Mouse (Mus musculus) neural tube, embryonic 15.5 days (tissue): ENCODE measurements around the gene Clcnkb. TPM values are rescaled to one million over a fixed set of nuclear protein-coding genes. Genes with fewer than 3 reads are reported as not detected.

Experiments used
- ATAC-seq: fragments of 200-750 bp; cut with Nextera tagmentation; 2 replicates; pipeline ENCODE4 v1.8.0; 2017; ENCODE audit warnings: mild to moderate bottlenecking, moderate TSS enrichment, moderate library complexity; ENCODE audit not compliant: low FRiP score
- H3K27ac ChIP-seq: fragments of 300-500 bp; sonication (generic); replicated peaks from 2 replicates; pipeline ENCODE4 v1.5.1; 2015; ENCODE audit warnings: mild to moderate bottlenecking, inconsistent platforms
- H3K27me3 ChIP-seq: fragments of 300-500 bp; sonication (generic); replicated peaks from 2 replicates; pipeline ENCODE4 v1.6.1; 2015; ENCODE audit warnings: inconsistent platforms
- H3K36me3 ChIP-seq: fragments of 300-500 bp; sonication (generic); 2 replicates; pipeline ENCODE4 v1.6.1; 2015; ENCODE audit warnings: inconsistent platforms
- H3K4me1 ChIP-seq: fragments of 300-500 bp; sonication (generic); 2 replicates; pipeline ENCODE4 v1.6.1; 2015; ENCODE audit warnings: inconsistent platforms
- H3K4me2 ChIP-seq: fragments of 300-500 bp; sonication (generic); 2 replicates; pipeline ENCODE4 v1.6.1; 2015; ENCODE audit warnings: inconsistent platforms, mild to moderate bottlenecking, moderate library complexity
- H3K4me3 ChIP-seq: fragments of 300-500 bp; sonication (generic); replicated peaks from 2 replicates; pipeline ENCODE4 v1.5.1; 2015; ENCODE audit warnings: mild to moderate bottlenecking, inconsistent platforms
- H3K9ac ChIP-seq: fragments of 300-500 bp; sonication (generic); replicated peaks from 2 replicates; pipeline ENCODE4 v1.6.1; 2015; ENCODE audit warnings: mild to moderate bottlenecking, inconsistent platforms
- H3K9me3 ChIP-seq: fragments of 300-500 bp; sonication (generic); replicated peaks from 2 replicates; pipeline ENCODE4 v1.6.1; 2016; ENCODE audit warnings: inconsistent platforms
- WGBS: fragments of 180-500 bp; shearing (Covaris S2); methylation state at CpG from one replicate; pipeline ENCODE4 v1.1.7; 2015; ENCODE audit warnings: mixed read lengths; 5-methylcytosine and 5-hydroxymethylcytosine counted together
- polyA plus RNA-seq: library from polyadenylated mRNA; unstranded; fragments of >200 nt; fragmentation: Nextera tagmentation; extraction: Ambion mirVana; gene quantifications from 2 replicates; pipeline ENCODE4 v1.2.1, GENCODE M21; 2015

Clcnkb gene
- polyA plus RNA-seq, 1 experiment from 2014 or later, result 0.27 TPM

DNA sequence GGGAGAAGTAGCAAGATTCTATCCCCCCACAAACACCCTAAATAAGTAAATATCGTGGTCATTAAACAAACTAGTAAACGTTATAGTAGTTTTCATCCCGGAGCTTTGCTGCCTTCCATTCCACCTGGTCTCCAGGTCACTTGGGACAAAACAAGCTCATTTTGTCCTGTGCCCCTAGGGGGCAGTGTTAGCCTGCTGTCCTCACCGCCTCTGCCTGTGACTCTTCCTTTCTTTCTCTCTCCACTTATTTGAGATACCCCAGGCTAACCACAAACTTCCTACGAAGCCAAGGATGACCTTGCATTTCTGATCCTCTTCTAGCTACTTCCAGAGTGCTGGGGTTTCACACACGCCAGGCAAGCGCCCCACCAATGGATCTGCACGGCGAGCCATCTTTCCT lies 15.2 kb upstream of the Clcnkb start:
- no peak overlapping the region for H3K4me2 ChIP-seq
- H3K36me3 ChIP-seq, result no peaks in the 10 kb centered on the region
- no peak for ATAC-seq
- H3K9me3 ChIP-seq, result no peaks in the 10 kb centered on the region
- peaks cover 7% of the 10 kb centered on the region for H3K4me1 ChIP-seq
- peaks cover 8% of the 10 kb centered on the region; the same call in 1 of the 2 replicates for H3K27me3 ChIP-seq
- no peak overlapping the region for H3K9ac ChIP-seq
- H3K27ac ChIP-seq, result no peak overlapping the region
- 49% methylated on average over 9 of the region's 9 CpGs for WGBS
- H3K4me3 ChIP-seq, result no peak overlapping the region

DNA sequence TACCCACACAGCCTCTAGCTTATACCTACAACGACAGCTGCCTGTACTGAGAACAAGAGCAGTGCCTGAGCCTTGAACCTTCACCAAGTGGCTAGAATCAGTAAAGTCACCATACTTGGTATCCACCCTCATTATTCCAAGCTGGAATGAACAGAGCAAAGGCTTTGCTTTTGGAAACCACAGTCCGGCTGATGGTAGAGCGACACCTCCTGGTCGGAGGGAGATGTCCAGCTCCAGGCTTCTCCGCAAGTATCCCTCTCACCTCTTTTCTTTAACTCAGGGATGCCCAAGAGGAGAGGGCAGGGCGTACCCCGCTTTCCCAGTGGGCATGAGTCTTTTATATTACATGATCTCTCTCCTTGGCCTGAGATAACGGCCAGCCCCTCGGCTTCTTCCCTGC lies 14.0 kb upstream of the Clcnkb start:
- H3K4me3 ChIP-seq, result no peak overlapping the region
- no peak for ATAC-seq
- no peak overlapping the region for H3K4me2 ChIP-seq
- no peak overlapping the region for H3K27ac ChIP-seq
- H3K9ac ChIP-seq, result no peak overlapping the region
- 52% methylated on average over 9 of the region's 9 CpGs for WGBS
- H3K4me1 ChIP-seq, result peaks cover 19% of the 10 kb centered on the region
- H3K9me3 ChIP-seq, result no peaks in the 10 kb centered on the region
- no peaks in the 10 kb centered on the region for H3K36me3 ChIP-seq
- peaks cover 8% of the 10 kb centered on the region; the same call in 1 of the 2 replicates for H3K27me3 ChIP-seq

DNA sequence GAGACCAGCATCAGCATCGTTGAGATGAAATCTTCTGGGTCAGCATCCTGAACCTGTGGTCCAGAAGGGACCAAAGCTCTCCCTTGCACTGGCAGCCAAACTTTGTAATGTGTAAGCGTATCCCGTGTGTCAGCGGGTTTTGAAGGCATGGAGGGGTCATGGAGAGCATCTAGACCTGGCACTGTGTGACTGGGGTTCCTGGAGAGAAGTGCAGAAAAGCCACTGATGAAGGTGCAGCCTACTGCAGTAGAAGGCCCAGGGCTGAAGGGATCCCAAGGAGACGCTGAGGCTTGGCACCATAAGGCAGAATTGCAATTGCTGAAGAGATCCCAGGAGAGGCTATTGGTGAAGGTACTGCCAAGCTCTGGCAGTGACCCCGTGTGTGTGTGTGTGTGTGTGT lies 13.6 kb upstream of the Clcnkb start:
- no peak for ATAC-seq

DNA sequence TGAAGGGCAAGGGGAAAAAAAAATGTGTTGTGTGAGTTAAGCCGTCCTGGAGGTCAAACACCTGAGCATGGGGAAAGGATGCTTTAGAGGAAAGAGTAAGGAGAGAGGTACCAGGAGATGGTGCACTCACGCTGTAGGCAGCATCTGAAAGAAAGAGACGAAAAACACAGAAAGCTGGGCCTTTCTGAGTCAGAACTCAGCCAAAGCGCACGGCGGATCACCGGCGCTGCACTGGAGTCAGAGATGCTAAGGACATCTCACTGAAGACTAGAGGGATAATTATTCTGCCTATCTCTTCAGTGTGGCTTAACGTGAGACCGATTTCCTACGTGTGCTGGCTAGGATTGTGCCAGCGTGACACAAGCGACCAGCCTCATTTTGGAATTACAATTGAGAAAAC lies 12.1 kb upstream of the Clcnkb start:
- Histone ChIP-seq H3K36me3 (no peaks in the 10 kb centered on the region), H3K4me2 (no peak overlapping the region), H3K9me3 (no peaks in the 10 kb centered on the region), H3K4me1 (peaks cover 20% of the 10 kb centered on the region), H3K27ac (no peak overlapping the region), H3K27me3 (peaks cover 8% of the 10 kb centered on the region; the same call in 1 of the 2 replicates), H3K9ac (no peak overlapping the region), H3K4me3 (no peak overlapping the region)
- no peak for ATAC-seq
- 88% methylated on average over 13 of the region's 13 CpGs for WGBS

More for the DNA sequence above, 13.6 kb upstream of the Clcnkb start:
- H3K9me3 ChIP-seq, result no peaks in the 10 kb centered on the region
- peaks cover 8% of the 10 kb centered on the region; the same call in 1 of the 2 replicates for H3K27me3 ChIP-seq
- H3K27ac ChIP-seq, result no peak overlapping the region
- no peak overlapping the region for H3K9ac ChIP-seq
- 79% methylated on average over 6 of the region's 6 CpGs for WGBS
- no peaks in the 10 kb centered on the region for H3K36me3 ChIP-seq
- H3K4me2 ChIP-seq, result no peak overlapping the region
- no peak overlapping the region for H3K4me3 ChIP-seq
- peaks cover 20% of the 10 kb centered on the region for H3K4me1 ChIP-seq

- H3K4me3 ChIP-seq, result no peak overlapping the region
- H3K4me2 ChIP-seq, result peak overlapping the region; percentile 86; the same call in 1 of the 2 replicates
- no peaks in the 10 kb centered on the region for H3K36me3 ChIP-seq
- 83% methylated on average over 10 of the region's 10 CpGs for WGBS
- H3K9ac ChIP-seq, result no peak overlapping the region
- peaks cover 20% of the 10 kb centered on the region for H3K4me1 ChIP-seq
- peaks cover 8% of the 10 kb centered on the region; the same call in 1 of the 2 replicates for H3K27me3 ChIP-seq
- no peaks in the 10 kb centered on the region for H3K9me3 ChIP-seq
- no peak for ATAC-seq
- no peak overlapping the region for H3K27ac ChIP-seq
Observed at GRCm38 (mm10) chr4:141426796-141427745, 11.3 kb upstream of the Clcnkb start.

DNA sequence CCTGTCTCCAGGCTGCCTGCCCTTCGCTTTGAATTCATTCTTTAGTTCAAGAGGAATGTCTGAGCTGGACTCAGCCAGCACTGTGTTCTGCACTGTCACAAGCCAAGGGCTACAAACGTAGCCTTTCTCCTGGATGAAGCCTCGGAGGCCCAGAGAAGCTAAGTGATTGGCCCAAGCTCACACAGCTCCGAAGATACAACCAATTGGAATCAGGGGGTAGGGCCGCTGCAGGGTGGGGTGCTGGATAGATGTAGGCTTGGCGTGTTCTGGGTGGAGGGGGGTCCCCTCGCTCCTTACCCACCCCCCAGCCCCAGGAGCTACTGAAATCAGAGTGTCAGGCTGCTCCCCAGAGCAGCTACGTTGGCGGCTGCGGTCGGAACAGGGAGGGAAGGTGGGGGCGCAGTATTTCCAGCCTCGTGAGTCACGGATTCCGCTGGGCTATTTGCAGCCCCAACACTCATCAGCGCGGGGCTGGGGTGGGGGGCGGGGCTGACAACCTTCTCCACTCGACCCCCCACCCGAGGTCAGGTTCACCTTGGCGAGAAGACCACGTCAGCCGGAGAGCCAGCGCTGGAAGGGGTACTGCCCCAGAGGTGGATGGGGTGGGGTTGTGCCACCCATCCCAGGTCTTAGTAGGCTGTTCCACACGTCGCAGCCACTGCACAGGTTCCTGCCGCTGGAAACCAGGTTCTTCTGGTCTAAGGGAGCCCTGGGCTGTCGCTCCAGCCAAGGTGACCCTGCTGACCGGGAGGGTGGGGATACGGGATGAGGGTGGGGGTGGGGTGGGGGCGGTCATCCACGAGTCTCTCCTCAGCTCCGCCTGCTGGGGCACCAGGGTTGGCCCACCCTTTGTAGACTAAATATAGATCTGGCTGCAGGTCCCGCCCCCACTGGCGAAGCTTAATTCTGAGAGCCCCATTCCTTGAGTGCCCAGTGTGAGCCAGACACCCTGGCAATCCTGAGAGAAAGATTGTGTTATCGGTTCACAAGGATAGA lies 10.0 kb upstream of the Clcnkb start:
- H3K9me3 ChIP-seq, result no peaks in the 10 kb centered on the region
- no peaks in the 10 kb centered on the region for H3K36me3 ChIP-seq
- H3K4me2 ChIP-seq, result peak overlapping the region; percentile 86
- peak; percentile 97 for ATAC-seq
- H3K4me1 ChIP-seq, result peaks cover 25% of the 10 kb centered on the region
- H3K4me3 ChIP-seq, result peak overlapping the region; percentile 54
- H3K27me3 ChIP-seq, result peaks cover 8% of the 10 kb centered on the region; the same call in 1 of the 2 replicates
- WGBS, result 5% methylated on average over 36 of the region's 36 CpGs
- peak overlapping the region; percentile 66 for H3K9ac ChIP-seq
- H3K27ac ChIP-seq, result peak overlapping the region; percentile 72

DNA sequence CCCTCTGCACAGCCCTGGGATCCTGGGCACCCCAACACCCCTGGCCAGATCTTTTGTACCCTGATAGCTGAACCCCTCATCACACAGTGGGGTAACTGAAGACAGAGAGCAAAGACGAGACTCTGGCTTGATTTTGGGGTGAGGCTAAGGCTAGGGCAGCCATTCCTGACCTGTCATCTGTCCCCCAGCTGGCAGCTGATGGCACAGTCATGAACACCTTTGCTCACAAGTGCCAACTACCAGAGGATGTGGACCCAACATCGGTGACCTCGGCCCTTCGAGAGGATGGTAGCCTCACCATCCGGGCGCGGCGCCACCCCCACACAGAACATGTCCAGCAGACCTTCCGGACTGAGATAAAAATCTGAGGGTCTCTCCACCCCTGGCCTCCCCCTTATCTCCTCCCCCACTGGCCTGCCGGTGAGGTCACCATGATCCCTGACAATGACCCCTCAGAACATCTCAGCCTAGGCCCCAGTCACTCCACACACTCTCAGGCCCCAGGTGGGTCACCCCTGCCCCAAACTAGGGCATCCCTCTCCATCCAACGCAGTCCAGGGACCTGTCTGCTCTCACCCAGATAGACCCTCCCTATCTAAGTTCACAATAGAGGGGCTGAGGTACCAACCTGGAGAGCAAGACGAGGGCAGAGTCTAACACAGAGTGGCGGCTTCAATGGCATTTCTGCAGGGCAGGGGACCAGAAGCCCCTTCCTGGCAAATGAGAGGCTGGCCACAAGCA lies 8.0 kb upstream of the Clcnkb start:
- no peak for ATAC-seq
- WGBS, result 90% methylated on average over 13 of the region's 13 CpGs
- Histone ChIP-seq H3K27ac (no peak overlapping the region), H3K36me3 (no peaks in the 10 kb centered on the region), H3K9me3 (no peaks in the 10 kb centered on the region), H3K4me3 (no peak overlapping the region), H3K27me3 (peaks cover 8% of the 10 kb centered on the region; the same call in 1 of the 2 replicates), H3K9ac (no peak overlapping the region), H3K4me1 (peaks cover 27% of the 10 kb centered on the region), H3K4me2 (no peak overlapping the region)

DNA sequence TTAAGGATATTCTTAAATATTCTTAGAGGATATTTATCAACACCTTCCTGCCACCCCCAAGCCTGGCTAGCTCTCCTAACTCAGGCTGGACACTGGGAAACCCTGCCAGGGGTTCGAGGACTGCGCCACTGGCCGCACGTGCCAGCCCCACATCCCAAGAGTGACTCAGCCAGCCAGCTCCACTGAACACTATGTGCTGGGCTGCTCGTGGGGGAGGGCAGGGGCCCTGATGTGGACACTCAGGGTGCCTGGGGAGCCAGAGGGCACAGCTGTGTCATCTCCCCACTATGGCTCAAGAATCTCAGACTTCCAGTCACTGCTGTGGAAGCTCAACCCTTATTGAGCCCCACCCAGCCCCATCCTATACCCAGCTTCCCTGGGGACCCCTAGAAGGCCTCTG lies 7.5 kb upstream of the Clcnkb start:
- Histone ChIP-seq H3K27ac (no peak overlapping the region), H3K36me3 (no peaks in the 10 kb centered on the region), H3K4me2 (no peak overlapping the region), H3K4me1 (peaks cover 27% of the 10 kb centered on the region), H3K4me3 (no peak overlapping the region), H3K9me3 (no peaks in the 10 kb centered on the region), H3K9ac (no peak overlapping the region), H3K27me3 (peaks cover 8% of the 10 kb centered on the region; the same call in 1 of the 2 replicates)
- WGBS, result 83% methylated on average over 5 of the region's 5 CpGs
- no peak for ATAC-seq

GRCm38 (mm10) chr4:141422841-141423240 lies 7.0 kb upstream of the Clcnkb start:
- H3K9me3 ChIP-seq, result no peaks in the 10 kb centered on the region
- H3K9ac ChIP-seq, result no peak overlapping the region
- H3K4me2 ChIP-seq, result no peak overlapping the region
- no peak for ATAC-seq
- H3K27ac ChIP-seq, result no peak overlapping the region
- no peaks in the 10 kb centered on the region for H3K36me3 ChIP-seq
- peaks cover 27% of the 10 kb centered on the region for H3K4me1 ChIP-seq
- H3K27me3 ChIP-seq, result peaks cover 8% of the 10 kb centered on the region; the same call in 1 of the 2 replicates
- 90% methylated on average over 5 of the region's 5 CpGs for WGBS
- H3K4me3 ChIP-seq, result no peak overlapping the region

- WGBS, result 56% methylated on average over 14 of the region's 14 CpGs
- Histone ChIP-seq H3K27me3 (no peaks in the 10 kb centered on the region), H3K4me2 (no peak overlapping the region), H3K9ac (no peak overlapping the region), H3K36me3 (no peaks in the 10 kb centered on the region), H3K4me1 (peaks cover 24% of the 10 kb centered on the region), H3K4me3 (no peak overlapping the region), H3K27ac (no peak overlapping the region), H3K9me3 (no peaks in the 10 kb centered on the region)
- no peak for ATAC-seq
Observed at GRCm38 (mm10) chr4:141421423-141421822, 5.6 kb upstream of the Clcnkb start.

DNA sequence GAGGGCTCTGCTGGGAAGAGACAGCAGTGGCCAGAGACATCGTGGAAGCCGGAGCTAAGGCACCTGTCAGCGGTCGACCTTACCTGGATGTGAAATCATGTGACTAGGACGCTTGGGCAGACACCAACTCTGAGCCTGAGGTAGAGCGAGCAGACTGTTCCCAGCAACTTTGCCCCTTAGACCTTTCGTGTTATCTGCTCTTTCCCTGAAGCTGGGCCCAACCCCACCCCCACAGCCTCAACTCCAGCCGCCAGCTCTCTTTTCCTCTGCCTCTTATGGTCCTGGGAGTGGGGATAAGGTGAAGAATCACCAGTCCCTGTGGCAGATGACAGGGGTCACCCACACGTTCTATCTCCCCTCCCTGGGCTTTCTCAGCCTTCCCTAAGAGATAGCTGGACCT lies 5.1 kb upstream of the Clcnkb start:
- H3K9me3 ChIP-seq, result no peaks in the 10 kb centered on the region
- H3K4me1 ChIP-seq, result peaks cover 19% of the 10 kb centered on the region
- H3K9ac ChIP-seq, result no peak overlapping the region
- H3K27me3 ChIP-seq, result no peaks in the 10 kb centered on the region
- H3K36me3 ChIP-seq, result no peaks in the 10 kb centered on the region
- 58% methylated on average over 9 of the region's 9 CpGs for WGBS
- H3K4me2 ChIP-seq, result no peak overlapping the region
- H3K4me3 ChIP-seq, result no peak overlapping the region
- ATAC-seq, result no peak
- H3K27ac ChIP-seq, result no peak overlapping the region
